Mouse (Mus musculus): ENCODE results near the gene St8sia6. TPM values are rescaled to one million over a fixed set of nuclear protein-coding genes. Genes with fewer than 3 reads are reported as not detected.

Gene St8sia6
- polyA plus RNA-seq, 1 experiment from 2014 or later, result 0.26 TPM

- WGBS, result 73% methylated on average over 2 of the region's 2 CpGs
- ATAC-seq, result no peak
Observed at GRCm38 (mm10) chr2:13800639-13801038, 6.8 kb upstream of the St8sia6 start.

GRCm38 (mm10) chr2:13794446-13794845 lies 582 bp upstream of the St8sia6 start:
- H3K9ac ChIP-seq (replicated peaks; ENCODE audit: low read depth), result no peak overlapping the region
- H3K27me3 ChIP-seq (replicated peaks; ENCODE audit: insufficient read depth, low read length), result no peaks in the 10 kb centered on the region; the same call in 1 of the 2 replicates
- H3K4me3 ChIP-seq (ENCODE audit: low read depth, low read length), result no peak overlapping the region
- no peak for TF ChIP-seq CTCF (IDR thresholded peaks at IDR 0.05)
- TF ChIP-seq EP300 (IDR thresholded peaks at IDR 0.05), result no peak
- no peaks in the 10 kb centered on the region for H3K4me1 ChIP-seq (ENCODE audit: insufficient read depth, low read depth, low read length)
- H3K9me3 ChIP-seq (ENCODE audit: low read length), result no peaks in the 10 kb centered on the region
- H3K4me2 ChIP-seq (replicated peaks; ENCODE audit: low read depth, low read length), result no peak overlapping the region
- no peak overlapping the region for H3K27ac ChIP-seq (ENCODE audit: low read length)
- DNase-seq (ENCODE audit: low spot score) (no peak), ATAC-seq (no peak)
- 81% methylated on average over 8 of the region's 8 CpGs for WGBS
- no peaks in the 10 kb centered on the region for H3K36me3 ChIP-seq (ENCODE audit: insufficient read depth, low read length)

More at GRCm38 (mm10) chr2:13800639-13801038, 6.8 kb upstream of the St8sia6 start:
- Histone ChIP-seq H3K4me2 (replicated peaks; ENCODE audit: low read depth, low read length) (no peak overlapping the region), H3K9ac (replicated peaks; ENCODE audit: low read depth) (no peak overlapping the region), H3K36me3 (ENCODE audit: insufficient read depth, low read length) (no peaks in the 10 kb centered on the region), H3K27me3 (replicated peaks; ENCODE audit: insufficient read depth, low read length) (no peaks in the 10 kb centered on the region), H3K4me1 (ENCODE audit: insufficient read depth, low read depth, low read length) (no peaks in the 10 kb centered on the region), H3K4me3 (ENCODE audit: low read depth, low read length) (no peak overlapping the region), H3K27ac (ENCODE audit: low read length) (no peak overlapping the region), H3K9me3 (ENCODE audit: low read length) (no peaks in the 10 kb centered on the region)
- TF ChIP-seq EP300 (IDR thresholded peaks at IDR 0.05), result no peak
- no peak for DNase-seq (ENCODE audit: low spot score)

GRCm38 (mm10) chr2:13793054-13793968 lies 553 bp downstream of the St8sia6 start:
- no peak overlapping the region for H3K27ac ChIP-seq (ENCODE audit: low read length)
- no peaks in the 10 kb centered on the region for H3K9me3 ChIP-seq (ENCODE audit: low read length)
- ATAC-seq (peak; percentile 73), DNase-seq (ENCODE audit: low spot score) (peak; percentile 57)
- H3K27me3 ChIP-seq (replicated peaks; ENCODE audit: insufficient read depth, low read length), result no peaks in the 10 kb centered on the region; the same call in 1 of the 2 replicates
- no peaks in the 10 kb centered on the region for H3K36me3 ChIP-seq (ENCODE audit: insufficient read depth, low read length)
- peak overlapping the region; percentile 92 for H3K4me2 ChIP-seq (replicated peaks; ENCODE audit: low read depth, low read length)
- H3K9ac ChIP-seq (replicated peaks; ENCODE audit: low read depth), result no peak overlapping the region
- H3K4me1 ChIP-seq (ENCODE audit: insufficient read depth, low read depth, low read length), result no peaks in the 10 kb centered on the region
- WGBS, result 1% methylated on average over 85 of the region's 89 CpGs
- no peak for TF ChIP-seq EP300 (IDR thresholded peaks at IDR 0.05)
- peak; percentile 9; the same call in 1 of the 2 replicates for TF ChIP-seq CTCF (IDR thresholded peaks at IDR 0.05)
- peak overlapping the region; percentile 47 for H3K4me3 ChIP-seq (ENCODE audit: low read depth, low read length)

GRCm38 (mm10) chr2:13792256-13793005 lies 1.4 kb downstream of the St8sia6 start:
- Histone ChIP-seq H3K9me3 (ENCODE audit: low read length) (no peaks in the 10 kb centered on the region), H3K4me3 (ENCODE audit: low read depth, low read length) (peak overlapping the region; percentile 47), H3K27ac (ENCODE audit: low read length) (no peak overlapping the region), H3K36me3 (ENCODE audit: insufficient read depth, low read length) (no peaks in the 10 kb centered on the region), H3K4me2 (replicated peaks; ENCODE audit: low read depth, low read length) (peak overlapping the region; percentile 92), H3K4me1 (ENCODE audit: insufficient read depth, low read depth, low read length) (no peaks in the 10 kb centered on the region), H3K9ac (replicated peaks; ENCODE audit: low read depth) (no peak overlapping the region), H3K27me3 (replicated peaks; ENCODE audit: insufficient read depth, low read length) (no peaks in the 10 kb centered on the region; the same call in 1 of the 2 replicates)
- no peak for TF ChIP-seq CTCF (IDR thresholded peaks at IDR 0.05)
- no peak for TF ChIP-seq EP300 (IDR thresholded peaks at IDR 0.05)
- WGBS, result 48% methylated on average over 13 of the region's 13 CpGs
- ATAC-seq, result no peak
- DNase-seq (ENCODE audit: low spot score), result no peak

- 62% methylated on average over 7 of the region's 7 CpGs for whole genome bisulfite sequencing
- Histone ChIP-seq H3K36me3 (ENCODE audit: insufficient read depth, low read length) (no peaks in the 10 kb centered on the region), H3K4me2 (replicated peaks; ENCODE audit: low read depth, low read length) (no peak overlapping the region), H3K9me3 (ENCODE audit: low read length) (no peaks in the 10 kb centered on the region), H3K4me3 (ENCODE audit: low read depth, low read length) (no peak overlapping the region), H3K9ac (replicated peaks; ENCODE audit: low read depth) (no peak overlapping the region), H3K27me3 (replicated peaks; ENCODE audit: insufficient read depth, low read length) (no peaks in the 10 kb centered on the region; the same call in 1 of the 2 replicates), H3K4me1 (ENCODE audit: insufficient read depth, low read depth, low read length) (no peaks in the 10 kb centered on the region), H3K27ac (ENCODE audit: low read length) (no peak overlapping the region)
- no peak for ATAC-seq
- no peak for DNase-seq (ENCODE audit: low spot score)
- no peak for TF ChIP-seq CTCF (IDR thresholded peaks at IDR 0.05)
- no peak for TF ChIP-seq EP300 (IDR thresholded peaks at IDR 0.05)
Observed at GRCm38 (mm10) chr2:13791598-13791997, 2.3 kb downstream of the St8sia6 start.

GRCm38 (mm10) chr2:13789365-13789764 lies 4.5 kb downstream of the St8sia6 start:
- no peak overlapping the region for H3K4me2 ChIP-seq (replicated peaks; ENCODE audit: low read depth, low read length)
- 55% methylated on average over 1 of the region's 1 CpGs for WGBS

More at GRCm38 (mm10) chr2:13789365-13789764, 4.5 kb downstream of the St8sia6 start:
- ATAC-seq (no peak), DNase-seq (ENCODE audit: low spot score) (no peak)
- no peaks in the 10 kb centered on the region for H3K9me3 ChIP-seq (ENCODE audit: low read length)
- H3K4me3 ChIP-seq (ENCODE audit: low read depth, low read length), result no peak overlapping the region
- TF ChIP-seq EP300 (IDR thresholded peaks at IDR 0.05) (no peak), CTCF (IDR thresholded peaks at IDR 0.05) (no peak)
- H3K9ac ChIP-seq (replicated peaks; ENCODE audit: low read depth), result no peak overlapping the region
- H3K27me3 ChIP-seq (replicated peaks; ENCODE audit: insufficient read depth, low read length), result no peaks in the 10 kb centered on the region; the same call in 1 of the 2 replicates
- no peaks in the 10 kb centered on the region for H3K36me3 ChIP-seq (ENCODE audit: insufficient read depth, low read length)
- H3K4me1 ChIP-seq (ENCODE audit: insufficient read depth, low read depth, low read length), result no peaks in the 10 kb centered on the region
- H3K27ac ChIP-seq (ENCODE audit: low read length), result no peak overlapping the region

All from lung, postnatal 0 days (tissue).